Mouse (Mus musculus): ENCODE results near the gene Hmg20a. TPM values are rescaled to one million over a fixed set of nuclear protein-coding genes. Genes with fewer than 3 reads are reported as not detected.

Hmg20a gene
- total and polyA plus RNA-seq, 3 experiments = 8.5 to 14.5 (median 13.6) TPM

DNA sequence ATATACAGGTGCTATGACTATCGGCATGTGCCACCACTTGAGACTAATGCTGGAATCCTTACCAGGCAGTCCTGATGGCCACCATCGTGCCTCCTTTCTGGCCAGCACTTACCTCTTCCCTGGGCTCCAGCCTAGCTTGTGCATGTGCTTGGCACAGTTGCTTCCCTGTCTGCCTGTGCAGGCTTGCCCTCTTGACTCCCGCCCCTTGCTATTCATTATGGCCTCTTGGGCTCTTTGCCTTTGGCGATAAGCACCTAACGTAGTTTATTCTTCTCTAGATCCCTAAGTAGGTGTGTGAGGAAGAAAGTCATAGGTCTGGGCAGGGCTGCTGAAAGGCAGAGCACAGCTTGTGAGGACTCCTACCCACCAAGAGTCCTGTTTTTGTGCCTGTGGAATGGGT, 96.7 kb downstream of the Hmg20a start:
- dilution Hi-C loops (cut with MboI; ENCODE audit: extremely low pct_ligation_motif_present, extremely low pct_unique_long_range_greater_than_20kb, low sequenced_read_pairs) = no loop called here
- H3K27me3 ChIP-seq (replicated peaks) = no peaks in the 10 kb centered on the region
- in situ Hi-C loops (cut with MboI; ENCODE audit: low pct_ligation_motif_present, low pct_unique_long_range_greater_than_20kb, low sequenced_read_pairs) = no loop called here
- H3K9me3 ChIP-seq (replicated peaks; ENCODE audit: low read length) = no peaks in the 10 kb centered on the region
- no peak for DNase-seq (ENCODE audit: extremely low read depth)
- H3K36me3 ChIP-seq (replicated peaks in 1 of 2; ENCODE audit: control insufficient read depth in 1 of 2, insufficient read depth in 1 of 2, low read length in 1 of 2) = no peaks in the 10 kb centered on the region
- H3K9ac ChIP-seq (ENCODE audit: insufficient read depth, low read depth) = no peak overlapping the region
- H3K79me2 ChIP-seq (replicated peaks; ENCODE audit: control insufficient read depth, extremely low read depth, insufficient read depth, poor library complexity, severe bottlenecking) = no peaks in the 10 kb centered on the region
- peaks cover 2 to 6% of the 10 kb centered on the region in 2 experiments; a peak in 3 of 4 replicates for H3K4me1 ChIP-seq (ENCODE audit: control insufficient read depth in 1 of 2, insufficient read depth in 2 of 2)
- H3K4me3 ChIP-seq (replicated peaks in 1 of 3; ENCODE audit: low read depth in 2 of 3, low read length in 2 of 3, poor library complexity in 1 of 3) = no peak overlapping the region
- H3K27ac ChIP-seq (ENCODE audit: insufficient read depth, low read depth) = no peak overlapping the region
- TF ChIP-seq IRF4 (IDR thresholded peaks at IDR 0.05; ENCODE audit: low read depth, low read length) (no peak), JUN (IDR thresholded peaks at IDR 0.05; ENCODE audit: insufficient read depth, low read depth, low read length) (no peak), GABPA (IDR thresholded peaks at IDR 0.05; ENCODE audit: insufficient replicate concordance, low read depth, low read length) (no peak), EP300 (IDR thresholded peaks at IDR 0.05; ENCODE audit: low read length) (no peak), ETS1 (conservative IDR thresholded peaks at IDR 0.05; ENCODE audit: low read depth, low read length) (no peak), CHD1 (IDR thresholded peaks at IDR 0.05; ENCODE audit: low read depth, low read length) (no peak), JUND (conservative IDR thresholded peaks at IDR 0.05; ENCODE audit: low read depth, low read length) (no peak), KAT2A (IDR thresholded peaks at IDR 0.05; ENCODE audit: insufficient replicate concordance, low read length) (no peak), TCF12 (IDR thresholded peaks at IDR 0.05; ENCODE audit: low read depth, low read length) (no peak), RAD21 (IDR thresholded peaks at IDR 0.05; ENCODE audit: low read depth, low read length) (no peak), BHLHE40 (IDR thresholded peaks at IDR 0.05; ENCODE audit: low read depth, low read length) (no peak), MAFK (IDR thresholded peaks at IDR 0.05; ENCODE audit: insufficient replicate concordance, low read length) (no peak)
- no peak overlapping the region for H3K4me2 ChIP-seq (ENCODE audit: insufficient read depth, low read depth, poor library complexity, severe bottlenecking)

DNA sequence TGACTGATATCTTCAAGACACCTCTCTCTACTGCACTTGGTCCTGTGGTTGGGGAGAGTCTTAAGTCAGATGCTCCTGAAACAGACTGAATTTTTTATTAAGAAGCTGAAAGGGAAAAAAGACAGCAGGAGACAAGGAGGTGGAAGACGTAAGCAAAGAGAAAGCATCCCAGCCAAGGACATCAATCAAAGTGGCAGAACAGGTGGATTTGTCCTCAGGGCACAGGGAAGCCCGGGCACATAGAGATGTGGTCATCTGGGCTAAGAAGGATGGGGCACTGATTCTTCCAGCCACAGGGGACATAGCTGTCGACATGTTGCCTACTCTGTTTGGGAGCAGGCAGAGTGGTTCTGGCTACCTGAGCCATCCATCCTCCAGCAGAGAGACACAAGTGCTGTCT, 97.8 kb downstream of the Hmg20a start:
- in situ Hi-C loops (cut with MboI; ENCODE audit: low pct_ligation_motif_present, low pct_unique_long_range_greater_than_20kb, low sequenced_read_pairs) = no loop called here
- dilution Hi-C loops (cut with MboI; ENCODE audit: extremely low pct_ligation_motif_present, extremely low pct_unique_long_range_greater_than_20kb, low sequenced_read_pairs) = no loop called here
- H3K4me3 ChIP-seq (replicated peaks in 1 of 3; ENCODE audit: low read depth in 2 of 3, low read length in 2 of 3, poor library complexity in 1 of 3) = no peak overlapping the region
- H3K4me1 ChIP-seq (ENCODE audit: control insufficient read depth in 1 of 2, insufficient read depth in 2 of 2) = peaks cover 0 to 6% of the 10 kb centered on the region in 2 experiments; a peak in 2 of 4 replicates
- H3K27ac ChIP-seq (ENCODE audit: insufficient read depth, low read depth) = no peak overlapping the region
- H3K79me2 ChIP-seq (replicated peaks; ENCODE audit: control insufficient read depth, extremely low read depth, insufficient read depth, poor library complexity, severe bottlenecking) = no peaks in the 10 kb centered on the region
- H3K9ac ChIP-seq (ENCODE audit: insufficient read depth, low read depth) = no peak overlapping the region
- TF ChIP-seq CHD1 (IDR thresholded peaks at IDR 0.05; ENCODE audit: low read depth, low read length) = no peak
- no peak for TF ChIP-seq RAD21 (IDR thresholded peaks at IDR 0.05; ENCODE audit: low read depth, low read length)
- TF ChIP-seq UBTF (IDR thresholded peaks at IDR 0.05; ENCODE audit: low read depth, low read length) = no peak
- no peak for TF ChIP-seq MYC (IDR thresholded peaks at IDR 0.05; ENCODE audit: low read depth, low read length)
- no peak for TF ChIP-seq NELFE (IDR thresholded peaks at IDR 0.05; ENCODE audit: low read depth, low read length)
- no peaks in the 10 kb centered on the region for H3K9me3 ChIP-seq (replicated peaks; ENCODE audit: low read length)
- no peaks in the 10 kb centered on the region for H3K36me3 ChIP-seq (replicated peaks in 1 of 2; ENCODE audit: control insufficient read depth in 1 of 2, insufficient read depth in 1 of 2, low read length in 1 of 2)
- H3K4me2 ChIP-seq (ENCODE audit: insufficient read depth, low read depth, poor library complexity, severe bottlenecking) = no peak overlapping the region
- DNase-seq (ENCODE audit: extremely low read depth) = no peak
- H3K27me3 ChIP-seq (replicated peaks) = no peaks in the 10 kb centered on the region

Measured in CH12.LX (cell line).